Mouse (Mus musculus): Measurements from ENCODE around the gene Prmt3. TPM values are rescaled to one million over a fixed set of nuclear protein-coding genes. Genes with fewer than 3 reads are reported as not detected.

Gene Prmt3
- polyA plus RNA-seq (2015; fragmentation: Nextera tagmentation; extraction: Ambion mirVana), result 50.7 and 52.3 TPM in 2 replicates

DNA sequence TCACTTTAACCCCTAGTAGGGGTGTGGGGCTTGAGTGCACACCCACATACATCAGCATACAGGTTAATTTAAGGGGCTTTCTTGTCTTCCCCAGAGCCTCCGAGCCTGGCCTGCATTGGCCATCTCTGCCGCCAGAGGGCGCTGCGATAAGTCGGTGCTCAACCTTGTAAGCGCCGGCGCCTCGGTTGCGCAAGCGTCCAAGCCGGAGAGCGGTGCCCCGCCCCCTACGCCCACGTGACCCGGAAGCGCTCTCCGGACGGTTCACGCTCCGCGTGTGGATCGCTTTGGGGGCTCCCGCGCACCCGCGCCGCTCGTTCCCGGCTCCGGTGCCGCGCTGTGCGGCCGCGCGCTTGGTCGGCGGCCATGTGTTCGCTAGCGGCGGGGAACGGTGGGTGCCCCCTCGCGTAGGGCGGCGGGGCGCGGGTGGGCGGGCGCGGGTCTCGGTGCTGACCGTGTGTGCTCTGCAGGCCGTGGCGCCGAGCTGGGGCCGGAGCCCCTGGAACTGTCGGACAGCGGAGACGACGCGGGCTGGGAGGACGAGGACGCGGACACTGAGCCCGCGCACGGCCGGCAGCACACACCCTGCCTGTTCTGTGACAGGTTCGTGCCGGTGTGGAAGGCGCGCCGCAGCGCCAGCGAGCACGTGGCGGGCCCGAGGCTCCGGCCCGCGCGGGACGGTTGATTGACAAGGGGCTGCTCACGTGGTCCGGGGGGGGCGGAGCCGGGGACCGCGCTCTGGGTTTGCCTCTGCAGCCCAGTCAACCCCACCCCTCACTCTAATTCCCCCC lies at the start of gene Prmt3:
TSS of gene Prmt3 (plus strand) at position 233 of the 788 bp plus-strand sequence.
- under 1% methylated on average over 80 of the region's 92 CpGs for WGBS

DNA sequence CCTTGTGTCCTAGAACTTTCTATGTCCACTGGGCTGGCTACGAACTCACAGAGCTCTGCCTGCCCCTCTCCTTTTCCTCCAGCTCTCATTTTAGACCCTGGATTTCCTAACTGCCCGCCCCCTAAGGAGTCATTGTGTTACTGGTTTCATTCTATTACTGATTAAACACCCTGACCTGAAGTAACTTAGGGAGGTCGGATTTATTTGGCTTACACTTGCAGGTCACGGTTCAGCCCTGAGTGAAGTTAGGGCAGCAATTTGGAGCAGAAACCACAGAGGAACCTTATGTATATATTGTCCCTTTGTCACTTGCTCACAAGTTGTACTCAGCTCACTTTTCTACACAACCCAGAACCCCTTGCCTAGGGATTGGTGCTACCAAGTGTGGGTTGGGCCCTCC lies 43.8 kb upstream of the Prmt3 start:
- Histone ChIP-seq H3K27me3 (ENCODE audit: insufficient read depth, low read length) (no peaks in the 10 kb centered on the region), H3K4me3 (replicated peaks; ENCODE audit: low read depth, low read length) (no peak overlapping the region), H3K36me3 (ENCODE audit: insufficient read depth, low read length) (no peaks in the 10 kb centered on the region), H3K9ac (ENCODE audit: low read depth, low read length) (no peak overlapping the region), H3K4me1 (replicated peaks; ENCODE audit: insufficient read depth, low read length) (no peaks in the 10 kb centered on the region), H3K4me2 (ENCODE audit: low read length) (no peak overlapping the region), H3K27ac (no peak overlapping the region), H3K9me3 (replicated peaks; ENCODE audit: low read length) (no peaks in the 10 kb centered on the region)
- no peak for ATAC-seq (replicated peaks; ENCODE audit: low FRiP score, low read depth)
- no peak for TF ChIP-seq CTCF (IDR thresholded peaks at IDR 0.05; ENCODE audit: low read depth)
- no peak for DNase-seq (ENCODE audit: low spot score)
- WGBS, result 47% methylated on average over 4 of the region's 4 CpGs

More for the DNA sequence above, at the start of gene Prmt3:
- no peaks in the 10 kb centered on the region for H3K9me3 ChIP-seq (replicated peaks; ENCODE audit: low read length)
- 0 out of 2 replicates have a peak, but pooled peaks cover 6% of the 10 kb centered on the region for H3K4me1 ChIP-seq (replicated peaks; ENCODE audit: insufficient read depth, low read length)
- H3K27ac ChIP-seq, result peak within 1 kb of the TSS; percentile 58
- ATAC-seq (replicated peaks; ENCODE audit: low FRiP score, low read depth) (peak; percentile 97), DNase-seq (ENCODE audit: low spot score) (peak; percentile 96)
- peak within 1 kb of the TSS; percentile 71 for H3K9ac ChIP-seq (ENCODE audit: low read depth, low read length)
- peak within 1 kb of the TSS; percentile 78 for H3K4me2 ChIP-seq (ENCODE audit: low read length)
- peak within 1 kb of the TSS; percentile 62 for H3K4me3 ChIP-seq (replicated peaks; ENCODE audit: low read depth, low read length)
- 0 out of 2 replicates have a peak, but pooled peaks cover 3% of the 10 kb centered on the region for H3K36me3 ChIP-seq (ENCODE audit: insufficient read depth, low read length)
- no peaks in the 10 kb centered on the region for H3K27me3 ChIP-seq (ENCODE audit: insufficient read depth, low read length)
- TF ChIP-seq CTCF (IDR thresholded peaks at IDR 0.05; ENCODE audit: low read depth), result peak; percentile 95

DNA sequence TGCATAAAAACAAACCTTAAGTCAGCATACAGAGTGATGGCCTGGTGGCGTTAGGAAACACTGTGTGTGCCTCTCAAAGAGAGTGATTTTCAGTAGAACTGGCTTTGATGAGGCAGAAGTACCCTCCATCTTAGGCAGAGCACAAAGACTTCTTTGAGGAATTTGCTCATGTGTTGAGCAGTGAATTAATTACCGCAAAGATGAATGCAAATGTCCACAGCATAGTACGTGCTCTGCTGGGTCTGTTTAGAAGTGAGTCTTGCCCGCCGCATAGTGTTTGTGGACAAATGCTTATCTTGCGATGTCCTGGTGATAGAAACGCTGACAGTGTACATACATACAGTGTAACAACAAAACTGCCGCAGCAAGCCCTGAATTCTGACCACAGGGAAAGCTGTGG lies 38.7 kb upstream of the Prmt3 start:
- Histone ChIP-seq H3K9me3 (replicated peaks; ENCODE audit: low read length) (no peaks in the 10 kb centered on the region), H3K9ac (ENCODE audit: low read depth, low read length) (no peak overlapping the region), H3K4me2 (ENCODE audit: low read length) (no peak overlapping the region), H3K27me3 (ENCODE audit: insufficient read depth, low read length) (no peaks in the 10 kb centered on the region), H3K4me3 (replicated peaks; ENCODE audit: low read depth, low read length) (no peak overlapping the region), H3K4me1 (replicated peaks; ENCODE audit: insufficient read depth, low read length) (no peaks in the 10 kb centered on the region), H3K36me3 (ENCODE audit: insufficient read depth, low read length) (no peaks in the 10 kb centered on the region), H3K27ac (no peak overlapping the region)
- 68% methylated on average over 8 of the region's 8 CpGs for WGBS
- ATAC-seq (replicated peaks; ENCODE audit: low FRiP score, low read depth) (no peak), DNase-seq (ENCODE audit: low spot score) (no peak)
- TF ChIP-seq CTCF (IDR thresholded peaks at IDR 0.05; ENCODE audit: low read depth), result no peak

DNA sequence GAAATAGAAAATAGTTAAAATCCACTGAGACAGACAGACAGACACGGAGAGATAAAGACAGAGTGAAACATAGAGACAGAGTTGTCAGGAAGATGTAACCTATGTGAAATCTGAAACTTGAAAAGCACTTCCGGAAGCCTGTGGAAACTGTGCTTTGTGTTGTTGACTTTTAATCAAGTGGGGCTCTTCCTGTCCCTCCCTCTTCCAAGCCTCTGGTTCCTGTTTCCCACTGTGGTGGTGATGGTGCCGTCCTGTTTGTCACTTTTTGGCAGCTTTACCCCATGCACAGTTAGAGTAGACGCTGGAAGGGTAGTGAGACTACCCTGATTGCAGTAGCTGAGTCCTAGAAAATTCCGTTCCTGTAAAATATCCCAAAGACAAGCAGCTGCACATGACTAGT lies 36.7 kb upstream of the Prmt3 start:
- no peak for TF ChIP-seq CTCF (IDR thresholded peaks at IDR 0.05; ENCODE audit: low read depth)
- Histone ChIP-seq H3K9ac (ENCODE audit: low read depth, low read length) (no peak overlapping the region), H3K27me3 (ENCODE audit: insufficient read depth, low read length) (no peaks in the 10 kb centered on the region), H3K4me2 (ENCODE audit: low read length) (0 out of 2 replicates have a peak overlapping the region, but pooled peaks have one; percentile 18), H3K4me3 (replicated peaks; ENCODE audit: low read depth, low read length) (no peak overlapping the region), H3K36me3 (ENCODE audit: insufficient read depth, low read length) (no peaks in the 10 kb centered on the region), H3K4me1 (replicated peaks; ENCODE audit: insufficient read depth, low read length) (no peaks in the 10 kb centered on the region), H3K27ac (no peak overlapping the region), H3K9me3 (replicated peaks; ENCODE audit: low read length) (no peaks in the 10 kb centered on the region)
- 11% methylated on average over 5 of the region's 5 CpGs for WGBS
- ATAC-seq (replicated peaks; ENCODE audit: low FRiP score, low read depth) (no peak), DNase-seq (ENCODE audit: low spot score) (peak; percentile 69)

DNA sequence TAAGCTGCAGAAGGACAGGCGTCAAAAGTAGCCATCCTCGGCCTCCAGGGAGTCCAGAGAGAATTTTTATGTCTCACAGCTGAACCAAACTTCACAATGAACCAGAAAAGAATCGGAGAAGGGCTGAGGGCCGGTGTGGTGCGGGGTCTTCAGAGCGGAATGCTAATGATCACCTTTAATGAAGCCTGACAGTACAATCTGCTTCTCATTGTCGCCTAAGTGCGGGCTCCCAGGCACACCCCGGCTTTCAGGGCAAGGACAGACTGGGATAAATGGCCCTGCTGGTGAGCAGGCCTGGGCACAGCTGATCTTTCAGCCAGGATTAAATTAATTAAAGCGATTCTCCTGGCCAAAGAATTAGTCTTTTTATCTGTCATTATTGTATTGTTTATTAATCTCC lies 36.2 kb upstream of the Prmt3 start:
- DNase-seq (ENCODE audit: low spot score) (no peak), ATAC-seq (replicated peaks; ENCODE audit: low FRiP score, low read depth) (no peak)
- no peak overlapping the region for H3K27ac ChIP-seq
- no peak for TF ChIP-seq CTCF (IDR thresholded peaks at IDR 0.05; ENCODE audit: low read depth)
- WGBS, result 28% methylated on average over 10 of the region's 10 CpGs
- H3K4me2 ChIP-seq (ENCODE audit: low read length), result no peak overlapping the region
- no peaks in the 10 kb centered on the region for H3K4me1 ChIP-seq (replicated peaks; ENCODE audit: insufficient read depth, low read length)
- H3K9me3 ChIP-seq (replicated peaks; ENCODE audit: low read length), result no peaks in the 10 kb centered on the region
- no peak overlapping the region for H3K4me3 ChIP-seq (replicated peaks; ENCODE audit: low read depth, low read length)
- H3K9ac ChIP-seq (ENCODE audit: low read depth, low read length), result no peak overlapping the region
- no peaks in the 10 kb centered on the region for H3K36me3 ChIP-seq (ENCODE audit: insufficient read depth, low read length)
- H3K27me3 ChIP-seq (ENCODE audit: insufficient read depth, low read length), result no peaks in the 10 kb centered on the region

DNA sequence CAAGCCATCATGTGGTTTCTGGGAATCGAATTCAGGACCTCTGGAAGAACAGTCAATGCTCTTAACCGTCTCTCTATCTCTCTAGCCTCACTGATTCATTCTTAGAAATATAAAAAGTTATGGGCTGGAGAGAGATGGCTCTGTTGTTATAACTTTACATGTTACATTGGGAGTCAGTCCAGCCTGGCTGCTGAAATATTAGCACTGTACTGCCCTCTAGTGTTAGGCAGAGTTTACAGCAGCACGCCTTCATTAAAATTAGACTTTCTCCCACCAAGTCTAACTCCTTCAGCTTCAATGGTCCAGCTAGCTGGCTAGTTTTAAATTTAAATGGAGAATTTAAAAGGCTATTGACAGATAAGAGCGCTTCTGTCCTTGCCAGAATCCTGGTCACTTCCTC lies 27.0 kb upstream of the Prmt3 start:
- Histone ChIP-seq H3K27me3 (ENCODE audit: insufficient read depth, low read length) (no peaks in the 10 kb centered on the region; the same call in 1 of the 2 replicates), H3K27ac (no peak overlapping the region), H3K9me3 (replicated peaks; ENCODE audit: low read length) (no peaks in the 10 kb centered on the region), H3K9ac (ENCODE audit: low read depth, low read length) (no peak overlapping the region), H3K4me1 (replicated peaks; ENCODE audit: insufficient read depth, low read length) (0 out of 2 replicates have a peak, but pooled peaks cover 3% of the 10 kb centered on the region), H3K4me3 (replicated peaks; ENCODE audit: low read depth, low read length) (no peak overlapping the region), H3K36me3 (ENCODE audit: insufficient read depth, low read length) (no peaks in the 10 kb centered on the region), H3K4me2 (ENCODE audit: low read length) (no peak overlapping the region)
- peak; percentile 84 for TF ChIP-seq CTCF (IDR thresholded peaks at IDR 0.05; ENCODE audit: low read depth)
- peak; percentile 90 for DNase-seq (ENCODE audit: low spot score)
- ATAC-seq (replicated peaks; ENCODE audit: low FRiP score, low read depth), result no peak
- WGBS, result 5% methylated on average over 4 of the region's 4 CpGs
